Mouse (Mus musculus) WW6 (cell line): Measurements from ENCODE around the gene Cep68.
"Not testable (repeated sequence)": the region's sequence is repeated elsewhere in the genome, so short reads cannot be mapped to it uniquely, and the experiment has no call there.

Source experiments
- DNase-seq: peaks from one replicate; pipeline ENCODE4 v3.0.0-alpha.2; 2013; ENCODE audit warnings: low read depth, low spot score

The Cep68 gene

GRCm38 (mm10) chr11:20242366-20243056 lies 6.7 kb downstream of the Cep68 start:
- DNase-seq, result no peak

DNA sequence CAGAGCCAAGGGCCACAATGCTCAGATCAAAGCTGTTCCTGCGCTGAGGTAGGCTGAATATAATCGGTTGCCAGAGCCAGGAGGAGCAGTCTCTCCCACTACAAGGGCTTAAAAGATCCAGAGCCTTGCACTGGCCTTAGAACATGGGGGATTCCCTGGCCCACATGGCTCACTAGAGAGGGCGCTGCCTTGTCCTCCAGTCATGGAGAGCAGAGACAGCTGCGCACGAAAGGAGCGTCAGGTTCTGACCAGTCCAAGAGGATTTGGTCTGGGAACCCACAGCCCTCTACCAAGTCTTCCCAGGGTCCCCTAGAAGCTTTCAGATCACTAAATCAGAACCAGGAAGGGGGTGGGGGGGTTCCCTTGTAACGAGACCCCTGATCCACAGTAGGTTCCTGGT lies 7.9 kb downstream of the Cep68 start:
- DNase-seq, result no peak

- no peak for DNase-seq
Observed at GRCm38 (mm10) chr11:20240331-20240730, 8.9 kb downstream of the Cep68 start.

DNA sequence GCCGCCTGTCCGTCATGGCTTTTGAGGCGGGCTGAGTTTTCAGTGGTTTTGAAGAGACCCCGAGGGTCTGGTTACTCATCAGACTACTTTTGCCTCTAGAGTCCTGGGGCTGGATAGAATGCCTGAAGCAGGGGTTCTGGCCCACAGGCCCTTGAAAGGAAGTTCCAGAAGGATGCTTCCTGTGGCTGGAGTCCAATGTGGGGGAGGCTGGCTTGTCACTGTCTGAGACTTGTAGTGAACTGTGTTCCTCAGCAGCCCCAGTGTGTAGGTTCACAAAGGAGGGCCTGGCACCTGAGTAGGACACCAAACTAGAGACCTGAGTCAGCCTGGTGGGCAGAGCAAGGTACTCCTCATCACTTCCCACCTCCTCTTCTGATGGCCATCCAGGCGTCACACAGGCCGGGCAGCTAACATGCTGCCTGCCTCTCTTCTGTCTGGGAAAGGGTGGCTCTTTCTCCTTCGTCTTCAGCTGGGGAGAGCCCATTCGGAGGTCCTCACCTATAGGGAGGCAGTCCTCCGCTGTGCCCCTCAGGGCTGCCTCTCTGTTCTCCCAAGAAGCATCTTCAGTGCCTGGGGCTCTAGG lies 9.9 kb downstream of the Cep68 start:
- no peak for DNase-seq

- DNase-seq, result no peak
Observed at GRCm38 (mm10) chr11:20237976-20238375, 11.3 kb downstream of the Cep68 start.

DNA sequence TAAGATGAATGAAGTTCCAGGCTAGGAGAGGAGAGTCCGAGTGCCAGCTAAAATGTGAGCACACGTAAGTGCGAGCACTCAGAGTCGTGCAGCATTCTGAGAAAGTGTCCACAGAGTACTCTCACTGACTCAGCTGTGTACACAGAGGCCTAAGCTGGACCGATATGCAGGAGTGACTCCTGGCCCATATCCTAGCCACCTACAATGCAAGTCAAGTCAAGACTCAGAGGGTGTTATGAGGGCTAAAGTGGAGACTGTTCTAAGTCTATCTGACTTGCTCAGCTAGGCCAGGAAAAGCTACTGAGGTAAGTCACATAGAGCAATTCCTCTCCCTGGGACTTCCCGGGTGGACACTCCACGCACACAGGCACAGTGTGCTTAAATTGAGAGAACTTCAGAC lies 12.2 kb downstream of the Cep68 start:
- DNase-seq, result no peak

DNA sequence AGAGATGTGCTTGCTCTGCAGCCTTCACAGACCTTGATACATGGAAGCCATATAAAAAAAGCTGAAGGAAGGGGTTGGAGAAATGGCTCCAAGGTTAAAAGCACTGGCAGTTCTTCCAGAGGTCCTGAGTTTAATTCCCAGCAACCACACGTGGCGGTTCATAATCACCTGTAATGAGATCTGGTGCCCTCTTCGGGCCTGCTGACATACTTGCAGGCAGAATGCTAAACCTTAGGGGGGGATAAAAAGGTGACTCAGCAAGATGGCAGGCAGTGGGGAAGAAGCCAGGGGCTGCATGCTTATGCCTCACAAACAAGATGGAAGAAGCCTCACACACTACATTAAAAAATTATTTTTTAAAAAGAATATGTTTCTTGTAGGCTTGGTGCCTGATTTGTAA lies 15.0 kb downstream of the Cep68 start:
- DNase-seq, result no peak

DNA sequence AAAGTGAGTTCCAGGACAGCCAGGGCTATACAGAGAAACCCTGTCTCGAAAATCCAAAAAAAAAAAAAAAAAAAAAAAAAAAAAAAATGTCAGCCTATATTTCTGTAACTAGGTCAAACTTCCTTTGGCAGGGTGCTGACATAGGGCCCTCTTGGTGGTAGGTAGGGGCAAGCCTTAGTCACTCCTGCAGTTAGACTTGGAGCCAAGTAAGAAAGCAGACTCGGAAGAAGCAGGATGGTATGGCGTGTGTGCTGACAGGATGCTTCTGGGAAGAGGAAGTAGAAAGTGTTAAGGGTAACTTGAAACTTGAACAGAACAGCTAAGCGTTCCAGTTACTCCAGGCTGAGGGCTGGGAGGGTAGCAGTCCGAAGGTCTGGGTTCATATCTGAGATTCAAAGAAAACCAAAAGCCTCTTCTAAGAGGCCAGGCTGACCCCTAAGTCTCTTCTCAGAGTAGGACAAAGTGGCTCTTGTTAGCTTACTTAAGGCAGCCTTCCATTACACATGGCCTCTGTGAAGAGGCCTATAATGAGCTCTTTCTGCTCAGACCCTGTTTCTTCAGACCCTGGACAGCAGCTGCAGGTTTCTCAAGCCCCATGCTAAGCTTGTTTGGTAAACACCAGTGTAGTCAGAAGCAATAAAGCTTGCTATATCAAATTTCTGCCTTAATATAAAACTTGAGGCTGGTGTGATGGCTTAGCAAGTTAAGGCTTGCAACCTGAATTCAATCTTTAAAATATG lies 17.0 kb downstream of the Cep68 start:
- DNase-seq, result no peak

DNA sequence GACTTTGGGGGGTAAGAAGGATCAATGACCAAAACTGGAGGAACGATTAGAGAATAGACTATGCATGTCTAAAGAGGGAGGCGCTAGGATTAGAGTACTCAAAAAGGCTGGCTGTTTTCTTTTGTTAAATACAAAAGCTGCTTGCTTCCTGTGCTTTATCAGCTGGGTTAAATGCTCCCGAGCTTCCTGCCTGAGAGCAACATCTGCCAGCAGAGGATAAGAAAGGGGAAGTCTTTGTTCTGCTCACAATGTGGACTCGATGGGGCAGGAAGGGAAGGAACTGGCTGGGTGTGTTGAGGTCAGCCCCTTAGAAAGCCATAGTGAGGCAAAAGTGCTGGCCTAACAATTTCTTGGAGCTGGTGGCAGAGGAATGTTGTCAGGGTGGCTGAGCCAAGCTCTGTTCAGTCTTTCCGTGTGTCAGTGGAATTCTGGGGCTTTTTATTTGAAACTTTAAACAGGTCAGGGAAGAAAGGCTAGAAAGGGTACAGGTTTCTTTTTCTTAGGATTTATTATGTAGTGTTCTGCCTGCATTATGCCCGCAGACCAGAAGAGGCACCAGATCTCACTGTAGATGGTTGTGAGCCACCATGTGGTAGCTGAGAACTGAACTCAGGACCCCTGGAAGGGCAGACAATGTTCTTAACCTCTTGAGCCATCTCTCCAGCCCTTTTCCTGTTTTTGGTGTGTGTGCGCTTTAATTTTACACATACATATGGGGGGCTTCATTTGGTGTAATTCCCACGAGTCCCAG lies 17.9 kb downstream of the Cep68 start:
- DNase-seq, result peak; percentile 95

DNA sequence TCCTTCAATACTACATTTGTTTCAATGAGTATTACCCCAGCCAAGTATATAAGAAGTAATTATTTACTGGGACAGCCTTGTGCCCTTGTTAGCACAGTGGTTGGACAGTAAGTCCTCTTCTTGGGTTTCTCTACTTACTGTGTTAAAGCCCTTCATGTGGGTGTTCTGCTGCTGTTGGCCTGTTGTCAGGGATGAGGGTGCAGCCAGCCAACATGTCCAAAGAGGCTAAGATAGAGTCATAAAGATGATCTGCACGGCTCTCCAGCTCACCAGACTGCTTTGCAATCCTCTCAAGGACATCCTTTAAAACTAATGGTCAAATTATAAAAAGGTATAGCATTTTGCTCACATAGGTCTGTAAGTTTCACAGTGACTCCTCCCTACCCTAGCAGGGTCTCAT lies 18.9 kb downstream of the Cep68 start:
- DNase-seq, result no peak

DNA sequence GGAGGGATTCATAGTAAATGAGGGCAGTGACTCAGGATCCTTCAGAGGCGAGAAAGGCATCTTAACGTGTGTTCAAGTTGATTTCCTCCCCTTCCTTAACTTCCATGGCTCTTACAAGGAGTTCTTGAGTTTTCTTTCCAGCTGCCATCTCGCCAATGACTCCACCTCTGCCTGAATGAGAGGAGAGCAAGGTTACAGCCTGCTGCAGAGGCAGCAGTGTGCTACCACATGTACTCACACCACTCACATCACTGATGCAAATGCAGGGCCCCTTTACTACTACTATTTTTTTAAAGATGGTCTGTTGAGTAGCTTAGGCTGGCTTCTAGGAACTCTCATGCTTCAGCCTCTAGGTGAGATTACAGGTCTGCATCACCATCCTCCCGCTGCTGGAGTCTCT lies 19.9 kb downstream of the Cep68 start:
- no peak for DNase-seq

DNA sequence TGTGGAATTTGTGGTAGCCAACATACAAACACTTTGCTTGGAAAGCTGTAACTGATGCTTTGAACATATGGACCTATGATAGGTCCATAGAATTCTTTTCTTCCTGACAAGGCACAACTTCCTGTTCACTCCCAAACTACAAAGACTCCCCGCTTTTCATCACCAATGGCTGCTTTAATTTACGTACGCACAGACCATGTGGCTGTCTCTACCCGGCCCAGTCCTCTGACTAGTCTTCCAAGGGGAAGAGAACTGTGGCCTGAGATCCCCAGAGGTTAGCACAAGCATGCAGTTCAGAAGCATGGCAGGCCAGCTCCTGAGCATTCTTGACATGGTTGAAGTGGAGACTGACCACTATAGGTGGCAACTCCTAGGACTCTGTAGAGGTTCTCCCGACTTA lies 20.6 kb downstream of the Cep68 start:
- DNase-seq, result no peak

- no peak for DNase-seq
Observed at GRCm38 (mm10) chr11:20225938-20226337, 23.3 kb downstream of the Cep68 start.

GRCm38 (mm10) chr11:20224196-20224595 lies 25.0 kb downstream of the Cep68 start:
- DNase-seq, result no peak

- not testable (repeated sequence) for DNase-seq
Observed at GRCm38 (mm10) chr11:20221671-20222070, 27.6 kb downstream of the Cep68 start.

DNA sequence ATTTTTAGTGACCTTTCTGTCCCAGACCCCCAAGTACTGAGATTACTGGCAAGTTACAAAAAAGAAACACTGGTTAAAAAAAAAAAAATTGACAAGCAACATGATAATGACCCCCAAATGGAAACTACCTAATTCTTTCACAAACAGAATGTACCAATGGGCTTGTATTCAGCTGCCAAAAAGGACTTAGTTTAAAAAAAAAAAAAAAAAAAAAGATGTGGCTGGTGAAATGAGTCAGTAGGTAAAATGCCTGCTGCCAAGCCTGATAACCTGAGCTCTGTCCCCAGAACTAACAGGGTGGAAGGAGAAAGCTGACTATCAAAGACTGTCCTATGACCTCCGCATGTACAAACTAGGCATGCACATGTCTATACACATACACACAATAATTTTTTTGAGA lies 32.0 kb downstream of the Cep68 start:
- no peak for DNase-seq

DNA sequence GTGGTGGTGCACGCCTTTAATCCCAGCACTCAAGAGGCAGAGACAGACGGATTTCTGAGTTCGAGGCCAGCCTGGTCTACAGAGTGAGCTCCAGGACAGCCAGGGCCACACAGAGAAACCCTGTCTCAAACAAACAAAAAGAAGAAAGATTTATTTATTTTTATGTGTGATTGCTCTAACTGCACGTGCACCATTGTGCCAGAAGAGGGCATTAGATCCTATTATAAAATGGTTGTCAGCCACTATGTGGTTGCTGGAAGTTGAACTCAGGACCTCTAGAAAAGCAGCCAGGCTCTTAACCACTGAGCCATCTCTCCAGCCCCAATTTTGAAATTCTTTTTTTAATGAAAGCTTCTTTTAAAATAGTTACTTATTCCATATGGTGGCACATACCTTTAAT lies 32.8 kb downstream of the Cep68 start:
- no peak for DNase-seq

DNA sequence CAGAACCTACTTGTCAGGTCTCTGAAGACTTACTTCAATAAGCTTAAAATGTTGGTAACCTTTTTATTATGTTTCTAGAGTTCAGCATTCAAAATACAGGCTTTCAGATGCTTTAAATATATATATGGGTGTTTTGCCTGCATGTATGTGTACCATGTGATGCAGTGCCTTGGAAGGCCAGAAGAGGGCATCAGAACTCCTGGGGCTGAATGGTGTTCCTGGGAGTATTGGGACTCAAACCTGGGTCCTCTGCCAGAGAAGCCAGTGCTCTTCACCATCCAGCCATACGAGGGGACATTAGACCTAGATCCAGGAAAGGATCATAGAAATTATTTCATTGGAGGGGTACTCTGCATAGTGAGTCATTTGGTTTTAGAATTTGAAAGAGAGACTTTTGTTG lies 34.5 kb downstream of the Cep68 start:
- no peak for DNase-seq

DNA sequence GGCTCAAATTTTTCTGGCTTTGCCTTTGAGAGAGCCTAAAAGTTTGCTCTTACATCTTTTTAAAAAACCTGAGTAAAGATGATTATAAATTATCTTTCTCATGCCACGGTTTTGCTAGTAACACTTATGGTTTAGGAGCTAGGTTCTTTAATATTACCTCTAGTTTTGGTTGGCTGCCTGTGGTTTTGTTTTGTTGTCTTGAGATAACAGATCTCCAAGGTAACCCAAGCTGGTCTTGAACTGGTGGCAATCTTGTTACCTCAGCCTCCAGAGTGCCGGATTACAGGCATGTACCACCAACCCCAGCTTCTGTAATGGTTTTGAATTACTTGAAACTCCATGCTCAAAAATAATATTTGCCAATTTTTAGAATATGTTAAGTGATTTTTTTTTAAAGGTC lies 37.4 kb downstream of the Cep68 start:
- DNase-seq, result no peak

- no peak for DNase-seq
Observed at GRCm38 (mm10) chr11:20207589-20207988, 41.6 kb downstream of the Cep68 start.

GRCm38 (mm10) chr11:20206626-20207223 lies 42.5 kb downstream of the Cep68 start:
- DNase-seq, result no peak

DNA sequence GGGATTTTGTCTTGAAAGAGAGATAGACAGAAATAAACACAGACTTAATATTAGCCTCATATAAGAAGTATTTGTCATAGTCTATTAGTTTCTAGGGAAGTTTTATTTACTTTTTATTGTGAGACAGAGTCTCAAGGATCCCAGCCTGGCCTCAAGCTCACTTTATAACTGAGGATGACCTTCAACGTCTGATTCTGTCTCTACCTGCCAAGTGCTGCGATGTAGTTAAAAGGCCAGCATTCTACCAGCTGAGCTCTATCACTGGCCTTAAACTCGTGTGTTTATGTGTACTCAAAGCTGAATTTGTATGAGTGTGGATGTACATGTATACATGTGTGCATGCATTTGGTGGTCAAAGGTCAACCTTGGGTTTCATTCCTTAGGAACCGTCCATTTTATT lies 43.7 kb downstream of the Cep68 start:
- no peak for DNase-seq
